Comparison of ENCODE assay signal across 37 mouse cellular contexts in genomic region chr16:48843671-48844386, GRCm38 (mm10). TPM values are rescaled to one million over a fixed set of nuclear protein-coding genes. Genes with fewer than 3 reads are reported as not detected.
"Had no signal": no experiment of that assay in that cellular context is flagged by ENCODE, and none has a peak within 500 bp of the region (broad histone marks: within the 10 kb centered on the region; RNA-seq: fewer than 3 reads in every experiment).

No protein-coding gene starts in this region.

- H3K9ac ChIP-seq: heart, embryonic 13.5 days; heart, embryonic 15.5 days; hindbrain, embryonic 13.5 days; intestine, embryonic 15.5 days; limb, embryonic 12.5 days had no signal

- H3K36me3 ChIP-seq: heart, embryonic 13.5 days; heart, embryonic 15.5 days; hindbrain, embryonic 13.5 days; intestine, embryonic 15.5 days; limb, embryonic 10.5 days; limb, embryonic 12.5 days had no signal

- H3K9me3 ChIP-seq: heart, embryonic 13.5 days; heart, embryonic 15.5 days; hindbrain, embryonic 13.5 days; intestine, embryonic 15.5 days; limb, embryonic 10.5 days; limb, embryonic 12.5 days had no signal

- H3K4me3 ChIP-seq: gastrocnemius, adult 2 months; heart, adult 2 months; heart, embryonic 13.5 days; heart, embryonic 15.5 days; hindbrain, embryonic 13.5 days; intestine, embryonic 15.5 days; layer of hippocampus, adult 2 months; limb, embryonic 10.5 days; limb, embryonic 12.5 days had no signal

- H3K4me2 ChIP-seq: heart, embryonic 11.5 days; heart, embryonic 13.5 days; heart, embryonic 15.5 days; hindbrain, embryonic 13.5 days; intestine, embryonic 15.5 days; limb, embryonic 12.5 days; liver, embryonic 11.5 days had no signal

- ATAC-seq: hindbrain, embryonic 16.5 days; inflammation-experienced regulatory T-cells, adult 6 months; intestine, embryonic 15.5 days; intestine, postnatal 0 days had no signal

- H3K27ac ChIP-seq: gastrocnemius, adult 2 months; heart, adult 2 months; heart, embryonic 13.5 days; heart, embryonic 15.5 days; hindbrain, embryonic 13.5 days; intestine, embryonic 15.5 days; layer of hippocampus, adult 2 months; limb, embryonic 10.5 days; limb, embryonic 12.5 days had no signal

- H3K27me3 ChIP-seq: heart, embryonic 13.5 days; heart, embryonic 15.5 days; hindbrain, embryonic 13.5 days; intestine, embryonic 15.5 days; limb, embryonic 12.5 days had no signal

- DNase-seq: gastrocnemius, adult 2 months; gastrocnemius, postnatal 10 days; gastrocnemius, postnatal 25 days; heart, adult 11 months; heart, adult 2 months; heart, postnatal 14 days; heart, postnatal 36 days; kidney, adult 18-20 months; kidney, adult 8-10 months; kidney, postnatal 10 days; kidney, postnatal 25 days; kidney, postnatal 4 days; liver had no signal

- H3K4me1 ChIP-seq: heart, embryonic 13.5 days; heart, embryonic 15.5 days; hindbrain, embryonic 13.5 days; intestine, embryonic 15.5 days; limb, embryonic 10.5 days; limb, embryonic 12.5 days had no signal

RNA-seq across cellular contexts. Expression of gene Retnla, which starts 1.5 kb away (rescaled TPM):
- total RNA-seq: gastrocnemius, postnatal 4 days; hematopoietic stem cell, adult 5-6 weeks; layer of hippocampus, adult 2 months; layer of hippocampus, postnatal 10 days; layer of hippocampus, postnatal 25 days; left cerebral cortex, adult 8-10 months; left cerebral cortex, postnatal 10 days; left cerebral cortex, postnatal 25 days had no signal
- polyA plus RNA-seq: heart, embryonic 11.5 days; heart, embryonic 13.5 days; hindbrain, embryonic 11.5 days; hindbrain, embryonic 13.5 days; hindbrain, embryonic 16.5 days; inflammation-experienced regulatory T-cells, adult 6 months; intestine, embryonic 15.5 days; intestine, postnatal 0 days; kidney, embryonic 14.5 days; limb, embryonic 10.5 days; limb, embryonic 12.5 days; limb, embryonic 14.5 days; liver, embryonic 11.5 days had no signal

RNA-seq across cellular contexts. Expression of gene Retnlb, which starts 27.2 kb away (rescaled TPM):
- total RNA-seq: gastrocnemius, adult 2 months; gastrocnemius, postnatal 10 days; gastrocnemius, postnatal 25 days; gastrocnemius, postnatal 4 days; heart, adult 2 months; heart, postnatal 14 days; heart, postnatal 36 days; hematopoietic stem cell, adult 5-6 weeks; layer of hippocampus, adult 2 months; layer of hippocampus, postnatal 10 days; layer of hippocampus, postnatal 25 days; left cerebral cortex, adult 8-10 months; left cerebral cortex, postnatal 10 days; left cerebral cortex, postnatal 25 days had no signal
- polyA plus RNA-seq: heart, adult 2 months; heart, embryonic 11.5 days; heart, embryonic 13.5 days; heart, embryonic 15.5 days; heart, postnatal 0 days; hindbrain, embryonic 11.5 days; hindbrain, embryonic 13.5 days; hindbrain, embryonic 16.5 days; inflammation-experienced regulatory T-cells, adult 6 months; intestine, embryonic 15.5 days; kidney, embryonic 14.5 days; kidney, embryonic 16.5 days; limb, embryonic 10.5 days; limb, embryonic 12.5 days; limb, embryonic 14.5 days; liver, embryonic 11.5 days had no signal

RNA-seq across cellular contexts. Expression of gene Retnlg, which starts 28.6 kb away (rescaled TPM):
- total RNA-seq: gastrocnemius, postnatal 25 days; layer of hippocampus, adult 2 months; layer of hippocampus, postnatal 10 days; layer of hippocampus, postnatal 25 days; left cerebral cortex, adult 8-10 months; left cerebral cortex, postnatal 10 days; left cerebral cortex, postnatal 25 days had no signal
- polyA plus RNA-seq: heart, embryonic 11.5 days; heart, embryonic 13.5 days; hindbrain, embryonic 11.5 days; inflammation-experienced regulatory T-cells, adult 6 months; kidney, embryonic 14.5 days; limb, embryonic 10.5 days; limb, embryonic 12.5 days; liver, embryonic 11.5 days had no signal
